Mouse (Mus musculus) adrenal gland, postnatal 25 days (tissue): Measurements from ENCODE around the gene Mmp9. TPM values are rescaled to one million over a fixed set of nuclear protein-coding genes. Genes with fewer than 3 reads are reported as not detected.

Experiments
- DNase-seq: peaks from one replicate; pipeline ENCODE4 v3.0.0; 2021; ENCODE audit warnings: mixed read lengths
- total RNA-seq: library from RNA; stranded (reverse); gene quantifications from 2 replicates; pipeline ENCODE4 v1.2.3, GENCODE M21; 2021

Mmp9 gene
- total RNA-seq, 1 experiment from 2014 or later, result 0.43 TPM

DNA sequence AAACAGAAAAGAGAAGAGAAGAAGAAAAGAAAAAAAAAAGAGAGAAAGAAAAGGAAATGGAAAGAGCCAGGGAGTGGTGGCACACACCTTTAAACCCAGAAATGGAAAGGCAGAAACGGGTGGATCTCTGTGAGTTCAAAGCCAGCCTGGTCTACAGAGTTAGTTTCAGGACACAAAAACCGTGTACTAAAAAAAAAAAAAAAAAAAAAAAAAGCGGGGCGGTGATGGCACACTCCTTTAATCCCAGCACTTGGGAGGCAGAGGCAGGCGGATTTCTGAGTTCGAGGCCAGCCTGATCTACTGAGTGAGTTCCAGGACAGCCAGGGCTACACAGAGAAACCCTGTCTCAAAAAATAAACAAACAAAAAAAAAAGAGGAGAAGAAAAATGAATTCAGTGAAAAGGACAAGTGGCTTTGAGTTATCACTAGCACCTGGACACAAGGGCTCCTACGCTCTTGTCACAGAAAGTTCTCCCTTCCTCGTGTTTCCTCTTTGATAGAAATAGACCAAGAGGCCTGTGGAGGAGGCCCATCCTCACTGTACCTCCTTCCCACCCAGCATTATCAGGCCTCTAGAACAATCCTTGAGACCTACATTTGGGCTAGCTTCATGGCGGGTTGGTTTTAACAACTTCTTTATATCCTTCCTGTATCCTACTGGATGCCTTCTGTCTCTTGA, 27.7 kb upstream of the Mmp9 start:
- no peak for DNase-seq

- DNase-seq, result no peak
Measured at GRCm38 (mm10) chr2:164913428-164913786, 27.2 kb upstream of the Mmp9 start.

DNA sequence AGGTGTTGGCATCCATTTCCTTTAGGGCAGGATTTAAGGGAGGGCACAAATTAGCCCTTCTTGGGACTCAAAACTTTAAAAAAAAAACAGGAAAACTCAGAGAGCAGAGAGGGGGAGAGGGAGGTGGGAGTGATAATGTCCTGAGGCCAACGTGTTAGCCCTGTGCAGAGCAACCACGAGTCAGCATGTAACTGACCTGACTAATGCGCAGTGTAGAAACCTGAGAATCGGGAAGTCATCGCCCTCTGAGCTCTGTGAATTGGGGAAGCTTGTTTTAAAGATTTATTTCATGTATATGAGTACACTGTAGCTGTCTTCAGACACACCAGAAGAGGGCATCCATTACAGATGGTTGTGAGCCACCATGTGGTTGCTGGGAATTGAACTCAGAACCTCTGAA, 23.8 kb upstream of the Mmp9 start:
- DNase-seq, result no peak

GRCm38 (mm10) chr2:164917371-164917770, 23.2 kb upstream of the Mmp9 start:
- no peak for DNase-seq

DNA sequence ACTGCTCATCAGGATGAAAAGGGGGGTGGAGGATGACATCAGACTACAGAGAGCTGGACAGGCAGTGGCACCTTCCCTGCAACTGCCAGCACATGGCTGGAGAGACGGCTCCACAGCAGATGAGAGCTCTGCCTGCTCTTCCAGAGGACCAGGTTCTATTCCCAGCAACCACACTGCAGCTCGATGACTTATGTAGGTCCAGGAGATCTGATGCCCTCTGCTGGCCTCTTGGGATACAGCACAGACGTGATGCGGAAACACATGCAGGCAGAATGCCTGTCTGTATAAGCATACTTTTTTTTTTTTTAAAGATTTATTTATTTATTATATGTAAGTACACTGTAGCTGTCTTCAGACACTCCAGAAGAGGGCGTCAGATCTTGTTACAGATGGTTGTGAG, 22.3 kb upstream of the Mmp9 start:
- peak; percentile 33 for DNase-seq

- no peak for DNase-seq
Measured at GRCm38 (mm10) chr2:164921984-164922383, 18.6 kb upstream of the Mmp9 start.

DNA sequence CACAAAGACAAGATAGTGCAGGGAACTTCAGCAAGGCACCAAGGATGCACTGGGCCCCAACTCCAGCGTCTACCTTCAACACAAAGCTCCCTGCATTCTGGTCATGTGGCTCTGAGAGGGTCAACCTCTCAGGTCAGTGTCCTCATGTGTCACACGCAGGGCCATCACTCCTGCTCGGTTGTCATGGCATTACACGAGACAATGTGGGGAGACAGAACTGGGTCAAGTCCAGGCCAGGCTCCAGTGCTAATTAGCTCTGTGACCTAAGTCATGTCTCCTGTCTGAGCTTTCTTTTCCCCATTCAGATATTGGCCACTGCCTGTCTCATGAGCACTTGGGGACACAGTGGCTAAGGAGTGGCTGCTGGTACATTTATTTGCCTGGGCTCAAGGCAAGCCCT, 17.3 kb upstream of the Mmp9 start:
- no peak for DNase-seq

- peak; percentile 88 for DNase-seq
Measured at GRCm38 (mm10) chr2:164924100-164924857, 16.3 kb upstream of the Mmp9 start.

DNA sequence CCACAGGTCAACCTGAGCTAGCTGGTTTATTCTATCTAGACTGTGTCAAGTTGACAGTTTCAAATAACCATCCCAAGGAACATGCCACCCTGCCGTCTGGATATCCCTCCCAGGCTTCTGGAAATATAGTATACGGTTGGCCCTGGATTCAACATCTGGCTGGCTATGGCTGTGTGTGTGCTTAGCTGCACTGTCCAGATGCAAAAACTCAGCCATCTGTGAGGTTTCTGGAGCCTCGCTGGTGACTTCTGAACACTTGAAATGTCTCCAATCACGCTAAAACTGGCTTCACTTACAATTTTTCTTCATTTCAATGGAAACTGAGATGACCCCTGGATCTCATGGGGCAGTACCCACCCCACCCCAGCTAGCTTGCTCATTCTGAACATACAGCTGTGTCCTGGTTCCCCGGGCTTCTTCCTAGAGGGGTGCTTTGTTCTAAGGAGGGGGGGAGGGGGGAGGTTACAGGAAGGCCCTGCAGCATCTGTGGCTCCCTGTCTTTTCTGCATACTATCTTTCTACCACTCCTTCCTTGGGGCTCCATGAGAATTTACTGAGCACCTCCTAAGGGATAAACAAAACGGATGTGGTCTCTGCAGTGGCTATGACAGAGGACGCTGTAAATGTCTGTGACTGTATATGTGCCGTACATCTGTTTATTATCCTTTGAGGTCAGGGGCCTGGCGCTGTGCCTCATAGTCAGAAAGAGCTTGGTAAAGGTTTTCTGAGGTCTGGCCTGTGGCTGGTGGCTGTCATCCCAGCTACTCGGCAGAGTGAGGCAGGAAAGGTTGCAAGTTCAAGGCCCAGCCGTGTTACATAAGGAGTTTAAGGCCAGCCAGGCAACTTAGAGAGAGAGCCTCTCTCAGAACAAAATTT, 9.6 kb upstream of the Mmp9 start:
- no peak for DNase-seq

GRCm38 (mm10) chr2:164933534-164933933, 7.0 kb upstream of the Mmp9 start:
- no peak for DNase-seq

- no peak for DNase-seq
Measured at GRCm38 (mm10) chr2:164935991-164936390, 4.6 kb upstream of the Mmp9 start.

DNA sequence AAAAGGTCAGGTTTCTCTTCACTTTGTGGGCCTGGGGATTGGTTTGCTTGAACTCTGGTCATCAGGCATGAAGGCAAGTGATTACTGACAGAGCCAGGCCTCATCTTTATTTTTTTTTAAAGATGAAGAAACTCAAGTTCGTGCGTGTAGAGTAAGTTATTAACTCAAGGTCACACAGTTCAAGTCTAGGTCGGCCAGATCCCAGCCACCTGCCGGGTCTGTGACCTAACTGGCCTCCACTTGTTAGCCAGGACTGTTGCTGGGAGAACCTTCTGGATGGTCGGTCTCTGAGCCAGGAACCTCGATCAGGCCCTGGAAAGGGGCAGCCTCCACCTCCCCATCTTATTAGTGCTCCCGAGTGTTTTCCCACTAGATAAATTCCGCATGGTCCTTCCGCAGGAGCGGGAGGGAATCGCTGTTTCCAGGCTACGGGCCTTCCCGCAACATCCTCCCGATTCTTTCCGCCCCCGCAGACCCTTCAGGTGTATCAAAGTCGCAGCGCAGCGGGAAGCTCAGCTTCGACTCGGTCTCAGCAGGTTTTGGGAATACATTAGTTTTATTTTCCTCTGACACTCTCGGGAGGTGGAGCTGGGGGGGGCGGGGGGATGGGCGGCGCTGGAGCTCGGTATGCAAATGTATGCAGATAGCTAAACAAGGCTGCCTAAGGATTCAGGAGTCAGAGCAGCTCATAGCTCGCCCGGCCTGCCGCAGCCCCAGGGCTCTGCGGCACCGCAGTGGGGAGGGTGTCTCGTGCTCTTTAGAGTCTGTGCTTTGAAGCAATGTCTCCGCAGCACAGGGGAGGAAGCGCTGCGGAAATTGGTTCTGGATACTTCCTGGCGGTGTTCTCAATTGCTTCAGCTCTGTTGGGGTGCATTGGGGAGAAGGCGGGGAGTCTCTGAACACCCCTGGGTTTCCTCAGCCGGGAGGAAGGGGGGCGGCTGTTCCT, 2.2 kb upstream of the Mmp9 start:
- peak; percentile 35 for DNase-seq

DNA sequence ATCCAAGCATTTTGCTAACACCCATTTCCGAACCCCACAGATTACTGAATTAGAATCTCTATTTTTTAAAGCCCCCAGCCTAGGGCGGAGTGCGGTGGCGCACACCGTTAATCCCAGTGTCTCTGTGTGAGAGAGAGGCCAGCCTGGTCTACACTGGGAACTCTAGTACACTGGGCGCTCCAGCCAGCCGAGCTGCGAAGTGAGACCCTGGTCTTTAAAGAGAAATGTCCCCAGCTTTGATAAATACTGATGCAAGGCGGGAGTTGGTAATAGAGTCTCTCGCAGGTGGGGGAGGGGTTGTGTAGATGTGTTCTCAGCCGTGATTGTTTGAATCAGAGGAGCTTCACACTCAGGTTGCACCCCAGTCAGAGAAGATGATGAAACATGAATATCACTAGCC, 1.5 kb upstream of the Mmp9 start:
- no peak for DNase-seq

- DNase-seq, result no peak
Measured at GRCm38 (mm10) chr2:164942692-164943290, 2.2 kb downstream of the Mmp9 start.

GRCm38 (mm10) chr2:164947506-164947905, 6.9 kb downstream of the Mmp9 start:
- DNase-seq, result no peak

DNA sequence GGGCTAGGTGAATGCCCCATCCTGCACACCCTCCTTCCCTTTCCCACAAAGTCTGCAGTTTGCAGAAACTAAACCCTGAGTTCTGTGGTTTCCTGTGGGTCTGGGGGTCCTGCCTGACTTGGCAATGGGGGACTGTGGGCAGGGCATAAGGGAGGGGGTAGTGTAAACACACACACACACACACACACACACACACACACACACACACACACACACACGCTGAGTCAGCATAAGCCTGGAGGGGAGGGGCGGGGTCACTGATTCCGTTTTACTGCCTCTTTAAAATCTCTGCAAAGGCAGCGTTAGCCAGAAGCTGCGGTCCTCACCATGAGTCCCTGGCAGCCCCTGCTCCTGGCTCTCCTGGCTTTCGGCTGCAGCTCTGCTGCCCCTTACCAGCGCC, 7.3 kb downstream of the Mmp9 start:
- no peak for DNase-seq

DNA sequence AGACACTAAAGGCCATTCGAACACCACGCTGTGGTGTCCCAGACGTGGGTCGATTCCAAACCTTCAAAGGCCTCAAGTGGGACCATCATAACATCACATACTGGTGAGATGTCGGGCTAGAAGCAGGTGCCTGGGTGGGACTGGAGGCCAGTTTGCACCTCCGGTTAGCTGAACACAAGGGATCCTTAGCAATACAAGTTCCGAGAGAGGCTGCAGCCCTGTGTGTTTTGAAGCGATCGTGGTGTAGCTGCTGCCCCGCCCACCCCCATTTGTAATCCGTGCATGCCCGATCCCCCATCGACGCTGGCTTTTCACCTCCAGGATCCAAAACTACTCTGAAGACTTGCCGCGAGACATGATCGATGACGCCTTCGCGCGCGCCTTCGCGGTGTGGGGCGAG, 8.4 kb downstream of the Mmp9 start:
- DNase-seq, result no peak

DNA sequence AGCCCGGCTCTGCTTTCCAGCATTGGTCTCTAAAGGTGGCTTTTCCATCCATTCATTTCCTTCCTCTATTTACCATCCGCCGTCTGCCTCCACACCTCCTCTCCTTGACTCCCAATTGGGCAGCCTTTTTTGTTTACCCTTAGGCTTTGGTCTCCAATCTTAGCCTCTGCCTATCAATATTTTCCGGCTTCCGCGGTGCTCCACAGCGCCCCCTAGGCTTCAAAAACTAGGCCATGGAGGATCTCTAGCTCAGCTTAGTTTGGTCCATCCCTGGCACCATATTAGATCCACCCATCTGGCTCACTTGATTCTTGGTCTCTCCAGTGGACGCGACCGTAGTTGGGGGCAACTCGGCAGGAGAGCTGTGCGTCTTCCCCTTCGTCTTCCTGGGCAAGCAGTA, 9.9 kb downstream of the Mmp9 start:
- DNase-seq, result no peak

DNA sequence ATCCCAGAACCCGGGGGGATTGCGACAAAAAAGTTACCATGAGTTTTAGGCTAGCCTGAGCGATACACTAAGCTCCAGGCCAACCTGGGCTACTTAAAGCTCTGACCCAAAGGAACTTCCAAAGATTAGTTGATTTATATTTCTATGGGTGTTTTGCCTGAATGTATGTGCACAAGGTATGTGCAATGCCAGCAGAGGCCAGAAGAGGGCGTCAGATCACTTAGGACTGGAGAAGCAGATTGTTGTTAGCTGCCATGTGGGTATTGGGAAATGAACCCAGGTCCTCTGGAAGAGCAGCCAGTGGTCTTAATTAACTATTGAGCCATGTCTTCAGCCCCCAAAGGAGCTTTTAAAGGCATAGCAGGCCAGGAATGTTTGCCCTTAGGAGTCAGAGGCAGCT, 11.2 kb downstream of the Mmp9 start:
- DNase-seq, result no peak

DNA sequence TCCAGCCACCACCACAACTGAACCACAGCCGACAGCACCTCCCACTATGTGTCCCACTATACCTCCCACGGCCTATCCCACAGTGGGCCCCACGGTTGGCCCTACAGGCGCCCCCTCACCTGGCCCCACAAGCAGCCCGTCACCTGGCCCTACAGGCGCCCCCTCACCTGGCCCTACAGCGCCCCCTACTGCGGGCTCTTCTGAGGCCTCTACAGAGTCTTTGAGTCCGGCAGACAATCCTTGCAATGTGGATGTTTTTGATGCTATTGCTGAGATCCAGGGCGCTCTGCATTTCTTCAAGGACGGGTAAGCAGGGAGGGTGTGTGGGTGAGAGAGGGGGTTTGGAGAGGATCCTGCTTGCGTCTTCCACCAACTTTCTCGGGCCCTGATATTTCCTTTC, 11.9 kb downstream of the Mmp9 start:
- no peak for DNase-seq

GRCm38 (mm10) chr2:164953224-164953623, 12.6 kb downstream of the Mmp9 start:
- peak; percentile 87 for DNase-seq

DNA sequence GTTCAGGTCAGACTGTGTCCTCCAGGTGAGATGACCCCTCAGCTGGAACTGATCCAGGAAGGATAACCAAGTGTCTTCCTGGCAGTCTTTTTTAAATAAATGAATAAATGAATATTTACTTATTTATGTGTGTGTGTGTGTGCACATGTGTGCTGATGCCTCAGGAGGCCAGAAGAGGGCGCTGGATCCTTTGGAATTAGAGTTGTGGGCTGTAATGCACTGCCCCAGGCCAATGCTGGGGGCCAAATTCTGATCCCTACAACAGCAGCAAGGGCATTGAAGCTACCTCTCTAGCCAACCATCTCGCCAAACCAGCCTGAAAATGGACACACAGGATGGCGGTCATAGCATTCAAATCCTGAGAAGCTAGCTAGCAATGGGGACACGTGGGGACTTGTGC, 15.1 kb downstream of the Mmp9 start:
- DNase-seq, result no peak
